Mouse (Mus musculus) limb, embryonic 12.5 days (tissue): Measurements from ENCODE around the gene Sytl3. TPM values are rescaled to one million over a fixed set of nuclear protein-coding genes. Genes with fewer than 3 reads are reported as not detected.

Experiments
- ATAC-seq: fragments of 200-750 bp; cut with Nextera tagmentation; 2 replicates; pipeline ENCODE4 v1.8.0; 2017; ENCODE audit warnings: low read depth, moderate TSS enrichment; ENCODE audit not compliant: insufficient number of reproducible peaks, insufficient read depth, low FRiP score, low TSS enrichment
- H3K27ac ChIP-seq: fragments of 300-500 bp; sonication (generic); 2 replicates; pipeline ENCODE4 v1.5.1; 2016; ENCODE audit warnings: mild to moderate bottlenecking, moderate library complexity
- H3K27me3 ChIP-seq: fragments of 300-500 bp; sonication (generic); 2 replicates; pipeline ENCODE4 v1.6.1; 2016; ENCODE audit warnings: mild to moderate bottlenecking, moderate library complexity
- H3K36me3 ChIP-seq: fragments of 300-500 bp; sonication (generic); 2 replicates; pipeline ENCODE4 v1.6.1; 2016; ENCODE audit warnings: mild to moderate bottlenecking, moderate library complexity
- H3K4me1 ChIP-seq: fragments of 300-500 bp; sonication (generic); replicated peaks from 2 replicates; pipeline ENCODE4 v1.6.1; 2016
- H3K4me2 ChIP-seq: fragments of 300-500 bp; sonication (generic); 2 replicates; pipeline ENCODE4 v1.6.1; 2016; ENCODE audit warnings: mild to moderate bottlenecking, moderate library complexity
- H3K4me3 ChIP-seq: fragments of 300-500 bp; sonication (generic); replicated peaks from 2 replicates; pipeline ENCODE4 v1.5.1; 2016; ENCODE audit warnings: mild to moderate bottlenecking
- H3K9ac ChIP-seq: fragments of 300-500 bp; sonication (generic); replicated peaks from 2 replicates; pipeline ENCODE4 v1.6.1; 2016; ENCODE audit warnings: mild to moderate bottlenecking, moderate library complexity
- H3K9me3 ChIP-seq: fragments of 300-500 bp; sonication (generic); 2 replicates; pipeline ENCODE4 v1.6.1; 2016; ENCODE audit warnings: mild to moderate bottlenecking, moderate library complexity
- WGBS: fragments of 180-500 bp; shearing (Covaris S2); methylation state at CpG from one replicate; pipeline ENCODE4 v1.1.7; 2016; 5-methylcytosine and 5-hydroxymethylcytosine counted together
- polyA plus RNA-seq: library from polyadenylated mRNA; unstranded; fragments of >200 nt; fragmentation: Nextera tagmentation; extraction: Ambion mirVana; gene quantifications from 2 replicates; pipeline ENCODE4 v1.2.1, GENCODE M21; 2016

The Sytl3 gene
- polyA plus RNA-seq, 1 experiment from 2014 or later: not detected

DNA sequence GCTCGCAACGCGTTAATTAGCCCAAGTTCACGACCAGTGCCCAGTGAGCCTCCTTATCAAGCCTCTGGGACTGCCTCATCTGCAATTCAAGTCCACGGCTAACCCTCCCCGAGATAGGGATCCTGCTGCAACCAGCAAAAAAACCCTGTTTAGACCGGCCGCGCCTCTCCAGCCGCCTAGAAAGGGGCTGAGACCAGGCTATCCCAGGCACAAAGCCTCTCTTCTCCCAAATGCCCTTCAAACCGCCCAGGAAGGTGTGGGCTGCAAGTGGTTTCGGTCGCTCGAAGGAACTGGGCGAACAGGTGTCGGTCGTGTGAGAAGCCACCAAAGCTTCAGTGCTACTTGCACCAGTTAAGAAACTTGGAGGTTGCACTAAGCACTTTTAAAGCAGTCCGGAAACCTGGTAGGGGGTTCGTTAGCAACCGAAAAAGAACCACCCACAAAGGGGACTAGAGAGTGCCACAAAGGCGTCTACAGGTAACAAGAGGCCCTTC lies 123.2 kb downstream of the Sytl3 start:
- Histone ChIP-seq H3K27ac (peak overlapping the region; percentile 86; the same call in 1 of the 2 replicates), H3K27me3 (peaks cover 31% of the 10 kb centered on the region), H3K9me3 (no peaks in the 10 kb centered on the region), H3K9ac (peak overlapping the region; percentile 77), H3K36me3 (no peaks in the 10 kb centered on the region), H3K4me2 (peak overlapping the region; percentile 88), H3K4me3 (peak overlapping the region; percentile 79), H3K4me1 (peaks cover 34% of the 10 kb centered on the region)
- 1% methylated on average over 21 of the region's 21 CpGs for WGBS
- ATAC-seq: no peak

GRCm38 (mm10) chr17:6782611-6783005 lies 123.7 kb downstream of the Sytl3 start, which contains the start of gene Ezr:
Gene Ezr, minus strand, starts transcription at chr17:6782784.
- Histone ChIP-seq H3K27me3 (peaks cover 31% of the 10 kb centered on the region), H3K36me3 (no peaks in the 10 kb centered on the region), H3K4me3 (peak within 1 kb of the TSS; percentile 79), H3K4me2 (peak within 1 kb of the TSS; percentile 88), H3K9me3 (no peaks in the 10 kb centered on the region), H3K27ac (peak within 1 kb of the TSS; percentile 86), H3K9ac (peak within 1 kb of the TSS; percentile 77), H3K4me1 (peaks cover 31% of the 10 kb centered on the region)
- ATAC-seq: peak; percentile 63; the same call in 1 of the 2 replicates
- under 1% methylated on average over 52 of the region's 52 CpGs for WGBS

DNA sequence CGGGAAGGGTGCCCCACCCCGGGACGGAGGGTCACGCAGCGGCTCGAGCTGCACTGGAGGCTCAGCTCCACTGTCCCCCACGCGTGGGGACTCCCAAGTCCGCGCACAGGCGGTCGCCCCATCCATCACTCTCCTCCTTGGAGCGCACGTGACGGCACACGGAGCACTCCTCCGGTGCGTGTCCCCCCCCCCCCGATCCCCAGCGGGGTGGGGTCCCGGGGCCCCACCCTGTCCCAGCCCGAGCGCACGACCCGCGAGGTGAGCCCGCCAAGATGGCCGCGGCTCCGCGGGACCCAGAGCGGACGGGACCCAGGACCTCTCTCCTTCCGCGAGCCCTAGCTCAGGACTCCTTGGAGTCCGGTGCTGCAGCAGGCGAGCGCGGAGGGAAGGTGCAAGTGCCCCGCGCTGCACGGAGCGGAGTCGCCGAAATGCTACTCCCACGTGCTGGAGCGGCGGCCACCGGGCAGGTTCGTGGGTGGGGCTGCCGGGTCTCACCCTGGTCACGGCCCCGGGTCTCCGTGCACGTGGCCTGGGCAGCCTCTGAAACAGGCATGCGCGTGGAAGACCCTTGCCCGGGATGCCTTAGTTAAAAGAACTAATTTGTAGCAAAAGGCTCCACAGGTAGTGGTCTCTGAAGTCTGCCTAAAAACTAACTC lies 124.2 kb downstream of the Sytl3 start:
- H3K9ac ChIP-seq: peak overlapping the region; percentile 77
- H3K36me3 ChIP-seq: no peaks in the 10 kb centered on the region
- peak; percentile 52 for ATAC-seq
- peak overlapping the region; percentile 86 for H3K27ac ChIP-seq
- peak overlapping the region; percentile 79 for H3K4me3 ChIP-seq
- H3K27me3 ChIP-seq: peaks cover 31% of the 10 kb centered on the region
- peak overlapping the region; percentile 88 for H3K4me2 ChIP-seq
- no peaks in the 10 kb centered on the region for H3K9me3 ChIP-seq
- peaks cover 27% of the 10 kb centered on the region for H3K4me1 ChIP-seq
- under 1% methylated on average over 54 of the region's 58 CpGs for WGBS

GRCm38 (mm10) chr17:6783756-6784357 lies 125.0 kb downstream of the Sytl3 start:
- Histone ChIP-seq H3K4me3 (peak overlapping the region; percentile 79), H3K9ac (peak overlapping the region; percentile 77)
- 53% methylated on average over 10 of the region's 10 CpGs for WGBS

DNA sequence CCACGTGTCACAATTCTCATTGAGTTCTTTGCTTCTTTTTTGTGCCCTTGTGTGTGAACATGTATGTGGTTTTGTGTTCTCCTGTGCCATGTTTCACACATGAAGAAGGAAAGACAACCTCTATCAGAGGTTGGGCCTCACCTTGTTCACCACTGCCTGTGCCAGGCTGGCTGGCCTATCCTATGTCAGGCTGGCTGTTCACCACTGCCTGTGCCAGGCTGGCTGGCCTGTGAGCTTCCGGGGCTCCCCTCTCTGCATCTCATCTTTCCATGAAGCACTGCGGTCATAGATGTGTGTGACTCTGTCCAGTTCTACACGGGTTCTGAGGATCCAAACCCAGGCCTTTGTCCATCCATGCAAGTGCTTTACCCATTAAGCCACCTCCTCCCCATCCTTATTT lies 128.3 kb downstream of the Sytl3 start:
- peaks cover 2% of the 10 kb centered on the region for H3K4me1 ChIP-seq
- no peak for ATAC-seq
- H3K27me3 ChIP-seq: peaks cover 7% of the 10 kb centered on the region
- no peak overlapping the region for H3K27ac ChIP-seq
- no peak overlapping the region for H3K4me2 ChIP-seq
- H3K36me3 ChIP-seq: no peaks in the 10 kb centered on the region
- WGBS: 84% methylated on average over 4 of the region's 4 CpGs
- H3K9ac ChIP-seq: no peak overlapping the region
- H3K4me3 ChIP-seq: no peak overlapping the region
- no peaks in the 10 kb centered on the region for H3K9me3 ChIP-seq

More at GRCm38 (mm10) chr17:6783756-6784357, 125.0 kb downstream of the Sytl3 start:
- peaks cover 23% of the 10 kb centered on the region for H3K4me1 ChIP-seq
- H3K27ac ChIP-seq: no peak overlapping the region
- no peak for ATAC-seq
- peak overlapping the region; percentile 88 for H3K4me2 ChIP-seq
- no peaks in the 10 kb centered on the region for H3K36me3 ChIP-seq
- H3K9me3 ChIP-seq: no peaks in the 10 kb centered on the region
- peaks cover 31% of the 10 kb centered on the region for H3K27me3 ChIP-seq

Other genes starting within 250 kb of the Sytl3 start
- 528 and 536 TPM in 2 replicates for gene Dynlt1b, start 229.0 kb upstream of the Sytl3 start, polyA plus RNA-seq
- gene Dynlt1c, start 57.4 kb upstream of the Sytl3 start, polyA plus RNA-seq: 56.5 and 62.0 TPM in 2 replicates
- gene Dynlt1f, start 3.2 kb upstream of the Sytl3 start, polyA plus RNA-seq: 312 and 326 TPM in 2 replicates
- gene Ezr, start 123.7 kb downstream of the Sytl3 start, polyA plus RNA-seq: 40.1 and 46.9 TPM in 2 replicates